Mouse (Mus musculus) olfactory bulb, adult 2 months (tissue): ENCODE measurements around the gene Olfr467. TPM values are rescaled to one million over a fixed set of nuclear protein-coding genes. Genes with fewer than 3 reads are reported as not detected.
"Not testable (repeated sequence)": the region's sequence is repeated elsewhere in the genome, so short reads cannot be mapped to it uniquely, and the experiment has no call there.

Experiments
- H3K27ac ChIP-seq: fragments of 200-500 bp; 2 replicates; pipeline ENCODE4 v1.5.1; 2012; ENCODE audit warnings: low read depth, low read length; ENCODE audit not compliant: insufficient read depth
- H3K4me1 ChIP-seq: fragments of 200-500 bp; 2 replicates; pipeline ENCODE4 v1.6.1; 2012; ENCODE audit warnings: low read length; ENCODE audit not compliant: control insufficient read depth, insufficient read depth
- H3K4me3 ChIP-seq: fragments of 200-500 bp; 2 replicates; pipeline ENCODE4 v1.5.1; 2012; ENCODE audit warnings: mild to moderate bottlenecking, low read depth, low read length, moderate library complexity; ENCODE audit not compliant: insufficient read depth
- CTCF ChIP-seq: fragments of 200-500 bp; IDR thresholded peaks from 2 replicates; pipeline ENCODE4 v1.5.1; 2012; ENCODE audit warnings: low read depth, mild to moderate bottlenecking, low read length, moderate library complexity; ENCODE audit not compliant: insufficient read depth
- POLR2A ChIP-seq: fragments of 200-500 bp; IDR thresholded peaks from 2 replicates; pipeline ENCODE4 v1.6.1; 2012; ENCODE audit warnings: mild to moderate bottlenecking, low read depth, low read length, moderate library complexity; ENCODE audit not compliant: insufficient read depth
- WGBS: fragments of 180-500 bp; shearing (Covaris S2); methylation state at CpG from one replicate; pipeline ENCODE4 v1.1.7; 2018; 5-methylcytosine and 5-hydroxymethylcytosine counted together
- polyA plus RNA-seq: library from polyadenylated mRNA; stranded (reverse); fragments of >200 nt; gene quantifications from 2 replicates; pipeline ENCODE4 v1.2.4, GENCODE M21; 2012; ENCODE audit warnings: low replicate concordance; ENCODE audit not compliant: missing spikeins, insufficient read depth, insufficient read length

The Olfr467 gene
- polyA plus RNA-seq, 1 experiment = not detected

DNA sequence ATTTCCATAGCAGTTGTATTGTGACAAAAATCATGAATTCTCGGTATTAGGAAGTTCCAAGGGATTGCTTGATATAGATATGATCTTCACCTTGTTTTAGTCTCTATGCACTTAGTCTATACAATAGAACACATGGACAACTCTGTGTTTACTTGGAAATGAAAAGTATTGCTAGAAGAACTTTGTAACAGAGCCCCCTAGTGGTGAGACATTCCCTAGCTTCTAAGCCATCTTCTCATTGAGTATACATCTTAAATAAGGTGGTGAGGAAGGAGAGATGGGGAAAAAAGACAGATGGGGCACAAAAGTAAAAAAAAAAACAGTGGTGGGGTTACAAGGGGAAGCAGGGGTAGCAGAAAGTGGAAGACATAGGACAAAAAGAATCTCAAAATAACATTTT lies 29.7 kb downstream of the Olfr467 start:
- Histone ChIP-seq H3K4me1 (no peaks in the 10 kb centered on the region), H3K4me3 (no peak overlapping the region), H3K27ac (no peak overlapping the region)
- no peak for TF ChIP-seq CTCF
- TF ChIP-seq POLR2A = no peak
- WGBS = 86% methylated on average over 1 of the region's 1 CpGs

DNA sequence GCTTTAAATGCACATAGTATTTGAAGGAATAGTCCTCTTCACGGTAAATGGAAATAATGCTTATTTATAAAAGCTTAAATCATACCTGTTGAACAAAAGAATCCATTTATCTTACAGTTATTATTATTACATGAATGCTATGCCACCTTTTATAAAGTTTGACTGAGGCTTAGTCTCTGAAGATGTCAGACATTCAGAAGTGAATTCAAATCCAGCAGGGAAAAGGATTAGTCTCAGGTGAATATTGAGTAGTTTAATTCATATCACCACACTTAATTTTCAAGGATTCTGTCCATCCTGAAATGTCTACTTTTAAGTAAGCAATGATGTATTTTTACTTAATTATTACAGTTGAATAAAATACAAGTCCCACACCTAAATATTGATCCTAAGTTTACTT lies 35.3 kb downstream of the Olfr467 start, which contains the start of gene Olfr470:
Gene Olfr470, minus strand, starts transcription at position 101 of the 400 bp plus-strand sequence.
- 86% methylated on average over 1 of the region's 1 CpGs for WGBS
- H3K27ac ChIP-seq, H3K4me3 ChIP-seq, H3K4me1 ChIP-seq: not testable (repeated sequence)

Other genes starting within 250 kb of the Olfr467 start
- gene Olfml1, start 244.8 kb upstream of the Olfr467 start, polyA plus RNA-seq = not detected in 2 replicates
- not detected in 2 replicates for gene Ppfibp2, start 217.1 kb upstream of the Olfr467 start, polyA plus RNA-seq
- not detected in 2 replicates for gene 5330417H12Rik, start 187.1 kb upstream of the Olfr467 start, polyA plus RNA-seq
- gene Cyb5r2, start 54.2 kb upstream of the Olfr467 start, polyA plus RNA-seq = not detected in 2 replicates
- gene Ovch2, start 11.1 kb upstream of the Olfr467 start, polyA plus RNA-seq = not detected in 2 replicates
- not detected in 2 replicates for gene Olfr469, start 13.3 kb downstream of the Olfr467 start, polyA plus RNA-seq
- not detected in 2 replicates for gene Olfr470, start 35.2 kb downstream of the Olfr467 start, polyA plus RNA-seq
- gene Olfr472, start 85.6 kb downstream of the Olfr467 start, polyA plus RNA-seq = not detected in 2 replicates
- not detected in 2 replicates for gene Olfr473, start 118.2 kb downstream of the Olfr467 start, polyA plus RNA-seq
- not detected in 2 replicates for gene Olfr474, start 142.4 kb downstream of the Olfr467 start, polyA plus RNA-seq
- not detected in 2 replicates for gene Olfr476, start 152.5 kb downstream of the Olfr467 start, polyA plus RNA-seq
- not detected in 2 replicates for gene Olfr477, start 174.4 kb downstream of the Olfr467 start, polyA plus RNA-seq
- not detected in 2 replicates for gene Olfr478, start 221.7 kb downstream of the Olfr467 start, polyA plus RNA-seq
- not detected in 2 replicates for gene Olfr479, start 238.4 kb downstream of the Olfr467 start, polyA plus RNA-seq